Mouse (Mus musculus) forebrain, embryonic 16.5 days (tissue): ENCODE results near the gene Pcdh15. TPM values are rescaled to one million over a fixed set of nuclear protein-coding genes. Genes with fewer than 3 reads are reported as not detected.
A peak's percentile ranks its signal among the peaks of the same experiment; 100 is the strongest.

Experiments
- ATAC-seq: fragments of 200-750 bp; cut with Nextera tagmentation; 2 replicates; pipeline ENCODE4 v1.8.0; 2017; ENCODE audit warnings: mild to moderate bottlenecking, moderate library complexity
- H3K27ac ChIP-seq: fragments of 300-500 bp; sonication (generic); 2 replicates; pipeline ENCODE4 v1.5.1; 2014; ENCODE audit warnings: low read length, control low read depth
- H3K27me3 ChIP-seq: fragments of 300-500 bp; sonication (generic); replicated peaks from 2 replicates; pipeline ENCODE4 v1.6.1; 2014; ENCODE audit warnings: low read length; ENCODE audit not compliant: control insufficient read depth, insufficient read depth
- H3K36me3 ChIP-seq: fragments of 300-500 bp; sonication (generic); 2 replicates; pipeline ENCODE4 v1.6.1; 2014; ENCODE audit not compliant: control insufficient read depth, insufficient read depth
- H3K4me1 ChIP-seq: fragments of 300-500 bp; sonication (generic); replicated peaks from 2 replicates; pipeline ENCODE4 v1.6.1; 2014; ENCODE audit warnings: low read length; ENCODE audit not compliant: control insufficient read depth, insufficient read depth
- H3K4me2 ChIP-seq: fragments of 300-500 bp; sonication (generic); 2 replicates; pipeline ENCODE4 v1.6.1; 2014; ENCODE audit warnings: mild to moderate bottlenecking, low read length, control low read depth
- H3K4me3 ChIP-seq: fragments of 300-500 bp; sonication (generic); replicated peaks from 2 replicates; pipeline ENCODE4 v1.5.1; 2014; ENCODE audit warnings: mild to moderate bottlenecking, low read length, control low read depth
- H3K9ac ChIP-seq: fragments of 300-500 bp; sonication (generic); replicated peaks from 2 replicates; pipeline ENCODE4 v1.6.1; 2014; ENCODE audit warnings: low read depth, low read length, control low read depth
- H3K9me3 ChIP-seq: fragments of 300-500 bp; sonication (generic); 2 replicates; pipeline ENCODE4 v1.6.1; 2016; ENCODE audit warnings: low read length; ENCODE audit not compliant: control insufficient read depth
- WGBS: fragments of 180-500 bp; shearing (Covaris S2); extraction: QIAGEN DNeasy Blood & Tissue Kit; methylation state at CpG from one replicate; pipeline ENCODE4 v1.1.7; 2014; 5-methylcytosine and 5-hydroxymethylcytosine counted together
- polyA plus RNA-seq: library from polyadenylated mRNA; unstranded; fragments of >200 nt; fragmentation: Nextera tagmentation; extraction: Ambion mirVana; gene quantifications from 2 replicates; pipeline ENCODE4 v1.2.1, GENCODE M21; 2015

The Pcdh15 gene
- polyA plus RNA-seq = 4.0 and 6.5 TPM in 2 replicates

DNA sequence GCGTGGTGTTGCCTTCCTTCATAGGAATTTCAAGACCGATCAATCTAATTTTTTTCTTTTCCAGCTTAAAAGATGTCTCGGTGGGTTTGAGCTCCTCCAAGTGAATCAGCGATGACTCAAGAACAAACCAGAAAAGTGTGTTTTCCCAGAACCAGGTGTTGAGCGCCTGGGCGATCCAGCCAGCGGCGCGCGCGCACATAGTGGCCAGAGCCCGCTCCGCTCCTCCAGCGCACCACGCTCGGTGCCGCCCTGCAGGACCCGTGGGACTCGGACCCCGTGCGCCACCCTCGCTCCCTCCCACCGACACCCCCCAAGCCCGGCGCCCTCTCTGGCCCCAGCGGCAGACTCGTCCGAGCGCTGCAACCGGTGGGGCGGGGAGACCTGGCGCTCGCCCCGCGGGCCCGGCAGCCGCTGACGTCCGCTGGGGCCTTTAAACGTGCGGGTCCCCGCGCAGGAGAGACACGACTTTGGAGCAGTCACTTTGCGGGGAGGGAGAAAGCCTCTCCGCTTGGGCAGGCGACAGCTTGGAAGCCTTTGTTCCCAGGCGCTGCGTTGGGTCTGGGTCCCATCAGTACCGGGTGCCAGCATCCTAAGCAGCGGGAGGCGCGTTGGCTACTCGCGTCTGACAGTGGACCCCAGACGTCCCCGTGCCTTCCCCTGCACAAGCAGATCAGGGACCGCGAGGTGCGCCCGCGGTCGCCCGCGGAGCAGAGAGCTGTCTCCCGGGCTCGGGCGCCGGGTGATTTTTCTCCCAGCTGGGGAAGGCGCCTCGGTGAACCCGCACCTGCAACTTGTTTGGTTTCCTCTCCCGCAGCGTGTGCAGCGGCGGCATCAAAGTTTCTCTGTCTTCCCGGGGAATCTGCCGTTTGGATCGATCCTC, at the start of gene Pcdh15:
Pcdh15 (plus strand) TSS at position 377 of the 880 bp plus-strand sequence.
- H3K27me3 ChIP-seq = peaks cover 7% of the 10 kb centered on the region
- no peaks in the 10 kb centered on the region for H3K9me3 ChIP-seq
- peaks cover 19% of the 10 kb centered on the region for H3K4me1 ChIP-seq
- under 1% methylated on average over 78 of the region's 79 CpGs for WGBS
- peak within 1 kb of the TSS; percentile 70 for H3K9ac ChIP-seq
- peak within 1 kb of the TSS; percentile 53 for H3K27ac ChIP-seq
- peak; percentile 54 for ATAC-seq
- H3K4me3 ChIP-seq = peak within 1 kb of the TSS; percentile 68
- H3K36me3 ChIP-seq = no peaks in the 10 kb centered on the region
- H3K4me2 ChIP-seq = peak within 1 kb of the TSS; percentile 99

DNA sequence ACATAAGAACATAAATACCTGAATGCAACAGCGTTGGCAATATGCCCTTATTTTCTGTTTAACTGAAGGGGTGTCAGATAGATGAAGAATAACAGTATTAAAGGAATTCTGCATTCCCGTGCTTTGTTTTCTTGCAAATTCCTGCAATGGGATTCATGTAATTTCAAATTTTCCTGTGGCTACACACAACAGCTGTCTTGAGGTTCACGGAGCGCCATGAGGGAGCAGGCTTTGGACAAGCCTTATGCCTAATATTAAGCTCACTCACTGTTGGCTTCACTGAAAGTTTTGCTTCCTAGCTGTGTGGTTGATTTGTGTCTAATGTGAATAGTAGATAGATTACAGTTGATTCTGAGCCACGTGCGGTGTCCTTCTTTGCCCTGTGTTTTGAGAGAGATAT, 47.1 kb upstream of the Pcdh15 start:
- Histone ChIP-seq H3K27me3 (no peaks in the 10 kb centered on the region), H3K9me3 (no peaks in the 10 kb centered on the region), H3K4me3 (no peak overlapping the region), H3K4me2 (no peak overlapping the region), H3K4me1 (no peaks in the 10 kb centered on the region), H3K27ac (no peak overlapping the region), H3K9ac (no peak overlapping the region), H3K36me3 (no peaks in the 10 kb centered on the region)
- 88% methylated on average over 6 of the region's 6 CpGs for WGBS
- no peak for ATAC-seq

DNA sequence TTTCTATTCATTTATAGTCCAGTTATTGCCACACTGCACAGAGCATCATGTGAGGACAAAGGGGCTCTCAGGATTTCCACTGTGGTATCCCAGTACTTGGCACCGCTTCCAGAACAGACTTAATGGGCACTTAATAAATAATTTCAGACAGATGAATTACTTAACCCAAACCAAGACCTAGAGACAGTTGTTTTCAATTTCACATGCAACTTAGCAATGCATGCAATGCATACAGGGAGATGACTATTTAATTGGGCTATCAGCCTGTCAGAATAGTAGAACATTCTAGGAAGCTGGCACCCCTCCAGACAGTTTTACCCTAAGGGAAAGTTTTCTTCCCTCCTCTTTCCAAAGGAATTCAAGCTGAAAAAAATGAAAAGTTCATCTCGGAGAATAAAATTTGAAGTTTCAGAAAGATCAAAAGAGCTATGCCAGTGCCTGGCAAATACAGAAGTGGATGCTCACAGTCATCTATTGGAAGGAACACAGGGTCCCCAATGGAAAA, 39.4 kb upstream of the Pcdh15 start:
- H3K36me3 ChIP-seq = no peaks in the 10 kb centered on the region
- WGBS = 66% methylated on average over 2 of the region's 2 CpGs
- H3K27me3 ChIP-seq = no peaks in the 10 kb centered on the region
- no peak overlapping the region for H3K4me3 ChIP-seq
- H3K27ac ChIP-seq = no peak overlapping the region
- H3K4me1 ChIP-seq = no peaks in the 10 kb centered on the region
- ATAC-seq = no peak
- no peaks in the 10 kb centered on the region for H3K9me3 ChIP-seq
- H3K9ac ChIP-seq = no peak overlapping the region
- H3K4me2 ChIP-seq = no peak overlapping the region

DNA sequence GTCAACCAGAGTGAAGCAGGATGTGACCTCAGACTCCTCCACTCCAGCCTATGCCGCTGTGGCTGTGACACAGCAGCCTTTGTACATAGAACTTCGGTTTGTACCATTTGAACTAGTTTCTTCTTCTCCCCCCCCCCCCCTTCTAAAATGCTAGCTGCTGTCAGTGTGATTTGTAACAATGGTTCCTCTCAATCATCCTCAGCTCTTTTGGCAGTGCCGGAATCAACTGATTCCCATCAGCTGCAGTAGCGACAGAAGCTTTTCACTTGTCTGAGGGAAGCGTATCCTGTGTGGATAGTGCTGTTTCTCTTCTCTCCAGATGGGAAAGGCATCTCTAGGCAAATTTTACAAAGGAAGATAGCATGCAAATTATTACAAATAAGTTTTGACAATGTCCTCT, 12.4 kb upstream of the Pcdh15 start:
- Histone ChIP-seq H3K4me1 (no peaks in the 10 kb centered on the region), H3K9ac (no peak overlapping the region), H3K36me3 (no peaks in the 10 kb centered on the region), H3K9me3 (no peaks in the 10 kb centered on the region), H3K4me3 (no peak overlapping the region), H3K27me3 (no peaks in the 10 kb centered on the region), H3K4me2 (no peak overlapping the region), H3K27ac (no peak overlapping the region)
- 65% methylated on average over 5 of the region's 5 CpGs for WGBS
- ATAC-seq = no peak

DNA sequence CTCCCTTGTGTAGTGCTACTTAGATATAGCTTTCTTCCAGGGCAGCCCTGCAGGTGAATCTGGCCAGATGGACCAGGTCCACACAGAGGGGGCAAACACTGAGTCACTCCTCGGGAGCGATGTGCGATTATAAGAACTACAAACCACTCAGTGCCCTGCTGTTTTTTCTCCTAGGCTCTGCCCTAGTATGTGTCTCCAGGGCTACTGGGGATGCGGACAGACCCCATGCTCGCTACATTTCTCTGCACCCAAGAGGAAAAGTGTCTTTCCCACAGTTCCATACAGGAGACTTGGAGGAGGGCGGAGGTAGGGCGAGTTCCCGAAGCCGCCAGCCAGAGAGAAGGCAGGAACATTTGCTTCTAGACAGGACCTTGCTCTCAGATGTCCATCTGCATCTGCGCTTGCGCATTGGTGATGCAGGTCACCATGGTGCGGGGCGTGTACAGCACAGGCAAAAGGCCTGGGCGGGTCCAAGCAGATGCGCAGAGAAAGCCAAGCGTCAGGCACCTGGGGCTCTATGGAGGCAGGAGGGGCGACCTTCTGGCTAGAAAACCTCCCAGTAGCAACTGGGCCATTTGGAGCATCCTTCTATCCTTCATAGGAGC, 2.5 kb upstream of the Pcdh15 start:
- Histone ChIP-seq H3K4me1 (peaks cover 19% of the 10 kb centered on the region), H3K9ac (peak overlapping the region; percentile 55), H3K36me3 (no peaks in the 10 kb centered on the region), H3K4me3 (peak overlapping the region; percentile 52), H3K27me3 (peaks cover 7% of the 10 kb centered on the region), H3K4me2 (peak overlapping the region; percentile 87), H3K9me3 (no peaks in the 10 kb centered on the region), H3K27ac (no peak overlapping the region)
- WGBS = under 1% methylated on average over 17 of the region's 17 CpGs
- peak; percentile 29 for ATAC-seq

DNA sequence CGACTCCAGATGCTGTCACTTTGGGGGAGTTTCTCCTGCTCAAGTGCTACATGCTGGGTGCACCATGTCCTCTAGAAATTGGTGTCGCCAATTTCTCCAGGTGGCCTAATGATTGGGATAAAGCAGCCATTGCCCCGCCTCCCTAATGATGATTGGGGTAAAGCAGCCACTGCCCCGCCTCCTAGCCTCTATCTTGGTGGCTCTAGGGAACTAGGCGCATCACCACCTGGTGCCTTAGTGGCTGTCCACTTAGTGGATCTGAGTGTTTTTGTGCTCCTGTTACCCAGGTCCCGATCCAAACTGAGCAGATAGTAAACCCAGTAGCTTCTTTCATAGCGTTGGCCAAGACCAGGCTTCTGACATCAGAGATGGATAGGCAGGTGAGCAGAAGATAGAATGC, 2.0 kb upstream of the Pcdh15 start:
- Histone ChIP-seq H3K4me2 (peak overlapping the region; percentile 87), H3K4me3 (peak overlapping the region; percentile 52), H3K27me3 (peaks cover 7% of the 10 kb centered on the region), H3K4me1 (peaks cover 19% of the 10 kb centered on the region), H3K36me3 (no peaks in the 10 kb centered on the region), H3K27ac (no peak overlapping the region), H3K9ac (peak overlapping the region; percentile 55), H3K9me3 (no peaks in the 10 kb centered on the region)
- ATAC-seq = 0 out of 2 replicates have a peak, but pooled peaks have one; percentile 26
- 3% methylated on average over 7 of the region's 7 CpGs for WGBS

DNA sequence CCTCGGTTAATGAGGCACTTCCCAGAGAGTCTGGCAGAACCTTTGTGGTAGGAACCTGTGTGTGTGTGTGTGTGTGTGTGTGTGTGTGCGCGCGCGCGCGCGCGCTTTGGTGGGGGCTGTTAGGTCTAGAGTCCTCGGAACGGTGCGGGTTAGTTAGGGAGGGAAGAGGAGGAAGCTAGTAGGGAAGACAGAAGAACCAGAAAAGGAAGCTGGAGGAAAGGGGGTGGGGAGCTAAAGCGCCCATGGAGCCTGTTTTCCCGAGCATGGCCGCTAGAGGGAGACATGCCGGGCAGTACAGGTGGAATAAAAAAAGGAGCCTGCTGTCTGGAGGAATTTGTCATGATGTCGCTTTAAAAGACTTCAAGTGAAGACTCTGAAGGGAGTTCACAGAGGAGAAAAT, 1.2 kb upstream of the Pcdh15 start:
- Histone ChIP-seq H3K4me3 (peak overlapping the region; percentile 31), H3K27ac (no peak overlapping the region), H3K9me3 (no peaks in the 10 kb centered on the region), H3K27me3 (peaks cover 7% of the 10 kb centered on the region), H3K9ac (no peak overlapping the region), H3K4me2 (peak overlapping the region; percentile 87), H3K4me1 (peaks cover 19% of the 10 kb centered on the region), H3K36me3 (no peaks in the 10 kb centered on the region)
- under 1% methylated on average over 17 of the region's 17 CpGs for WGBS
- peak; percentile 53 for ATAC-seq

DNA sequence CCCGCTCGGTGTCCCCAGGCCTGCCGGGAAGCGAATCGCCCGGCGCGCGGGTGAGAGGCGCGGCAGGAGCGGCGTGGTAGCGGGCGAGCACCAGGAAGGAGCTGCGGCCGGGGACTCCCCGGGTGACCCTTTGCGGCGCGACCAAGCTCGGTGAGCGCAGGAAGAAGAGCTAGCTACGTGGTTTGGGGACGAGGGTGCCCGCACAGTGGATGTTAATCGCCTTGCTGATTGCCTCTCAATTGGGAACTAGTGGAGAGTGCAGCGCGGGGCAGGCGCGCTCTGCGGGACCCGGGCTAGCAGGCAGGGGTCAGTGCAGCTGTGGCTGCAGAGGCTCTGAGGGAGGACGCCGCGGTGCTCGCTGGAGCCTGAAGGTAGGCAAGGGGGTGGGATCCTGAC, 702 bp downstream of the Pcdh15 start:
- Histone ChIP-seq H3K4me2 (peak overlapping the region; percentile 99), H3K36me3 (no peaks in the 10 kb centered on the region), H3K9ac (peak overlapping the region; percentile 70), H3K4me3 (peak overlapping the region; percentile 68), H3K27me3 (peaks cover 7% of the 10 kb centered on the region), H3K27ac (peak overlapping the region; percentile 53; the same call in 1 of the 2 replicates), H3K4me1 (peaks cover 19% of the 10 kb centered on the region), H3K9me3 (no peaks in the 10 kb centered on the region)
- peak; percentile 54 for ATAC-seq
- WGBS = 0% methylated on average over 33 of the region's 37 CpGs

DNA sequence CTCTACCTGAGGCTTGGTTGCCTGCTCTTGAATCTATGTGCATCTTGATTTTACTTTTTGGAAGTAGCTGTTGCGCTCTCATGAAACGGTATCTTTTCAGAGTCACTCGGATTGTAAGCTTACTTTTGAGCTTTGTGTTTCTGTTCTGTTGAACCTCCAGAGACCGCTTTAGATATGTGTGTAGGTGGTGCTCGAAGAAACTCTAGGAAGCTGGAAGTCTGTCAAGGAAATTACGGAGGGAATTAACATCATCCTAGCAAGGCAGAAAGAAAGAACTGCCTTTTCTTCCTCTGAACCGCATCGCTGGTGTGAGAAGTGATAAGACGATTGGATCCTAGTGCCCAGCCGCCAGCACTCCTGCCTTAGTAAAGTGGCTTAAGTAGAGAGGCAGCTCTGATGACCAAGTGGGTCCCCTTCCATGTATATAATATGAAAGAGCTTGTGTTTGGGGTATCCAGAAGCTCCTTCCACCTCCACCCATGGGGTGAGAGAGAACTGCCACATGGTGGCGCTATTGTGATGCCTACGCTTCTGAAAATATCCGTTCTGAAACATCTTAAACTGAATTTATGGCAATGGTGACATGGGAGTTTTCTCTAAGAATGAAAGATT, 4.3 kb downstream of the Pcdh15 start:
- Histone ChIP-seq H3K4me3 (no peak overlapping the region), H3K9ac (no peak overlapping the region), H3K36me3 (no peaks in the 10 kb centered on the region), H3K9me3 (no peaks in the 10 kb centered on the region), H3K4me2 (no peak overlapping the region), H3K27me3 (peaks cover 5% of the 10 kb centered on the region; the same call in 1 of the 2 replicates), H3K27ac (no peak overlapping the region), H3K4me1 (peaks cover 4% of the 10 kb centered on the region; the same call in 1 of the 2 replicates)
- 80% methylated on average over 13 of the region's 13 CpGs for whole genome bisulfite sequencing
- ATAC-seq = no peak
